Mouse (Mus musculus) brain, embryonic 14.5 days (tissue): ENCODE data around the gene Sumo1.

ENCODE experiments used
- CTCF ChIP-seq: fragments of 200-500 bp; IDR thresholded peaks from 2 replicates; pipeline ENCODE4 v1.5.1; 2012; ENCODE audit warnings: inconsistent platforms, mild to moderate bottlenecking, moderate library complexity, borderline replicate concordance; ENCODE audit not compliant: insufficient read depth, insufficient read length; ENCODE audit errors: extremely low read depth
- POLR2A ChIP-seq: fragments of 200-500 bp; IDR thresholded peaks from 2 replicates; pipeline ENCODE4 v1.6.1; 2012; ENCODE audit warnings: mild to moderate bottlenecking, inconsistent platforms, borderline replicate concordance; ENCODE audit not compliant: poor library complexity, insufficient read depth, insufficient read length, severe bottlenecking; ENCODE audit errors: extremely low read depth

- TF ChIP-seq POLR2A (no peak), CTCF (no peak)
These were observed 99.9 kb downstream of the Sumo1 start for GRCm38 (mm10) chr1:59570767-59571166.
